Mouse (Mus musculus) embryonic fibroblast, embryonic 13.5 days (primary cell): ENCODE results near the gene Socs3. TPM values are rescaled to one million over a fixed set of nuclear protein-coding genes. Genes with fewer than 3 reads are reported as not detected.

Source experiments
- H3K27ac ChIP-seq: 2 replicates; pipeline ENCODE4 v1.5.1; 2012; ENCODE audit warnings: low read length, control low read depth, inconsistent platforms; ENCODE audit not compliant: insufficient read depth
- H3K4me1 ChIP-seq: 2 replicates; pipeline ENCODE4 v1.6.1; 2011; ENCODE audit warnings: low read length; ENCODE audit not compliant: control insufficient read depth, insufficient read depth
- H3K4me3 ChIP-seq: 2 replicates; pipeline ENCODE4 v1.5.1; 2011; ENCODE audit warnings: mild to moderate bottlenecking, control low read depth, low read length; ENCODE audit not compliant: insufficient read depth
- CTCF ChIP-seq: IDR thresholded peaks from 2 replicates; pipeline ENCODE4 v1.5.1; 2011; ENCODE audit warnings: mild to moderate bottlenecking, control low read depth, low read length, moderate library complexity, borderline replicate concordance; ENCODE audit not compliant: insufficient read depth
- POLR2A ChIP-seq: IDR thresholded peaks from 2 replicates; pipeline ENCODE4 v1.6.1; 2011; ENCODE audit warnings: low read depth, mild to moderate bottlenecking, control low read depth, low read length, moderate library complexity
- polyA plus RNA-seq: library from polyadenylated mRNA; stranded (reverse); fragments of >200 nt; gene quantifications from 2 replicates; pipeline ENCODE4 v1.2.4, GENCODE M21; 2011; ENCODE audit warnings: low read depth; ENCODE audit not compliant: missing spikeins, insufficient read length

Gene Socs3
- polyA plus RNA-seq, 1 experiment: 31.9 TPM

- H3K27ac ChIP-seq: no peak overlapping the region
- no peak for TF ChIP-seq POLR2A
- TF ChIP-seq CTCF: no peak
- H3K4me3 ChIP-seq: no peak overlapping the region
- H3K4me1 ChIP-seq: peaks cover 12% of the 10 kb centered on the region
These were observed 10.7 kb downstream of the Socs3 start for GRCm38 (mm10) chr11:117959166-117959565.

DNA sequence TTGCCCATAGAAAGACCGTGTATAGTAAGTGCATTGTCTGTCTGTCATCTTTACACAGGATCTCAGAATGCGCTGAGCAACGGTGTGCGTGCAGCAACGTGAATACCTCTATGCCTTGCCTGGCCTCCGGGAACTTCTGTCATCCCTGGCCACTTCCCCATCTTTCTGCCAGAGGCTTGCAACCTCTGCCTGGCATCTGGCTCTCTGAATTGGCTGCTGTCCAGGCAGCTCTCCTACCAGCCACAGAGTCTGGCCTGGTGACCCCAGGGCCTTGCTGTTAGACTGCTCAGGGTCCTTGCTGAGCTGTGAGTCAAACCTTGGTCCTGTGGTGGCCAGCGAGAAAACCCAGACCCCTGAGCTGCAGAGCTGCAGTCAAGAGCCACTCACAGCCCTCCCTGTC is 11.7 kb downstream of the Socs3 start:
- no peak for TF ChIP-seq POLR2A
- no peak for TF ChIP-seq CTCF
- Histone ChIP-seq H3K27ac (no peak overlapping the region), H3K4me1 (peaks cover 10% of the 10 kb centered on the region), H3K4me3 (no peak overlapping the region)

DNA sequence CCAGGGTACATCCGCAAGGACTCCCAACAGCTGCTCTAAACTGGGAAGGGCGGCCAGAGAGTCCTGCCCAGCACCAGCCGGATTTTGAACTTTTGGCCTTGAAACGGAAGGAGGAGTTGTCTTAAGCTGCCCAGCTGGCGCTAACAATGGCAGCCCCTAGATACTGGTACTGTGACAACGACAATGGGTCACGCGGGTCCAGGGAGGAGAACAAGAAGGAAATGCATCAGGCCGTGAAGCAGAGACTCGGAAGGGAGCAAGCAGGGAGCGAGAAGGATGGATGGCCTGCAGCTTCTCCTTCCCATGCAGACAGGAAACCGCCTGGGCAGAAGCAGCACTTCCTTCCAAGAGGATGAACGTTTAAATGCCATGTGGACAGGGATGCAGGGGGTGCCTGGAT is 14.2 kb downstream of the Socs3 start:
- TF ChIP-seq CTCF: no peak
- TF ChIP-seq POLR2A: no peak
- Histone ChIP-seq H3K4me3 (no peak overlapping the region), H3K27ac (no peak overlapping the region), H3K4me1 (peaks cover 4% of the 10 kb centered on the region; the same call in 1 of the 2 replicates)

GRCm38 (mm10) chr11:117954819-117955218 is 15.0 kb downstream of the Socs3 start:
- Histone ChIP-seq H3K4me1 (peaks cover 7% of the 10 kb centered on the region; the same call in 1 of the 2 replicates), H3K4me3 (no peak overlapping the region), H3K27ac (no peak overlapping the region)
- TF ChIP-seq POLR2A (no peak), CTCF (no peak)

GRCm38 (mm10) chr11:117954094-117954493 is 15.8 kb downstream of the Socs3 start:
- Histone ChIP-seq H3K4me3 (no peak overlapping the region), H3K27ac (no peak overlapping the region), H3K4me1 (peaks cover 7% of the 10 kb centered on the region; the same call in 1 of the 2 replicates)
- TF ChIP-seq CTCF: no peak
- TF ChIP-seq POLR2A: no peak

DNA sequence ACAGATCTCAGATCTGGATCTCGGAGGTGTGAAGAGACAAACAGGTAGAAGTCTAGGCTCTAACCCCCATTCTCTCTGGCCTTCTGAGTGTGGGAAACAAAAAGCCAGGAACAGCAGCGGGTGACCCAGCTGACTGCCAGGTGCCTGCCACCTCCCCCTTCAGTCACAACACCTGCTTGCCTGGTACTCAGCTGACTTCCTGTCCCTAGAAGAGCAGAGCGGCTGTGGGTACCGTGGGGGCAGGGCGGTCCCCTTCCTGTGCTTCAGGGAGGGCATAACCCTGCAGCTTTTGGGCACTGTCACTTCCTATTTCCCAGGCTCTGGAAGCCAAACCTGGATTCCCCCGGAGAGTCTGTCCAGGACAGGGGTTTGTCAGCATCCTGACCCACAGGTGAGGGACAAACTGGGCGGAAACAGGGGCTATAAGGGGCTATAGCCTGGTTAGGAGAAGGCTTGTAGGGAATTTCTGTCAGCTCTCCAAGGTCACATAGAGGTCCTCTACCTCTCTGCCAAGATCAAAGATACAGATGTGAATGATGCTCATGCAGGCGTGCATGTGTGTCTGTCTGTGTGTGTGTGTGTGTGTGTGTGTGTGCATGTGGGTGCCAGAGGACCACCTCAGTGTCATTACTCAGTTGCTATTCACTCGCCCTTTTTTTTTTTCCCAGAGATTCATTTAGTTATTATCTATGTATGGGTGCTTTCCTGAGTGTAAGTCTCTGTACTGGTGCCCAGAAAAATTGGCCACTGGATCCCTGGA is 17.5 kb downstream of the Socs3 start:
- TF ChIP-seq POLR2A: no peak
- no peak for TF ChIP-seq CTCF
- Histone ChIP-seq H3K27ac (no peak overlapping the region), H3K4me3 (no peak overlapping the region), H3K4me1 (peaks cover 7% of the 10 kb centered on the region; the same call in 1 of the 2 replicates)

DNA sequence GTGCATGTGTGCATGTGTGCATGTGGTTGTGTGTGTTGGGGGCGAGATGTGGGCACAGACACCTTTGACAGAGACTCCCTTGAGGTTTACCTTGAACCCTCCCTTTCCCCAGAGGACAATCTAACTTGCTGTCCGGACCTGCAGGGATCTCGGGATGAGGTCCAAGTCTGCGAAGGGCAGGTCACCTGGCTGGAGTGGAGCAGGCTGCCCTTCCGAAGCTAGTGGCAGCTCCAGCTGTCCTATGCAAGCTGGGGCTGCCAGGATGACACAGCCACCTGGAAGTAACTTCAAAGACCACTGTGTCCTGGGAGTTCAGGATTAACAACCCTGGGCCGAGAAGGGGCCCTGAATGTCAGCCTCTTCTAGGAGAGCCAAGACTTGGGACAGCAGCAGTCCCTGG is 18.5 kb downstream of the Socs3 start:
- Histone ChIP-seq H3K4me3 (no peak overlapping the region), H3K27ac (no peak overlapping the region), H3K4me1 (peaks cover 7% of the 10 kb centered on the region; the same call in 1 of the 2 replicates)
- TF ChIP-seq CTCF (no peak), POLR2A (no peak)

GRCm38 (mm10) chr11:117949392-117950091 is 20.3 kb downstream of the Socs3 start:
- H3K27ac ChIP-seq: peak overlapping the region; percentile 66
- peak overlapping the region; percentile 9; the same call in 1 of the 2 replicates for H3K4me3 ChIP-seq
- peaks cover 7% of the 10 kb centered on the region; the same call in 1 of the 2 replicates for H3K4me1 ChIP-seq
- TF ChIP-seq POLR2A: peak; percentile 44; the same call in 1 of the 2 replicates
- TF ChIP-seq CTCF: 0 out of 2 replicates have a peak, but pooled peaks have one; percentile 20

GRCm38 (mm10) chr11:117946996-117947419 is 22.8 kb downstream of the Socs3 start:
- H3K4me3 ChIP-seq: no peak overlapping the region
- TF ChIP-seq POLR2A (no peak), CTCF (no peak)
- no peak overlapping the region for H3K27ac ChIP-seq
- H3K4me1 ChIP-seq: peaks cover 7% of the 10 kb centered on the region; the same call in 1 of the 2 replicates

GRCm38 (mm10) chr11:117946195-117946979 is 23.5 kb downstream of the Socs3 start:
- H3K4me1 ChIP-seq: peaks cover 13% of the 10 kb centered on the region; the same call in 1 of the 2 replicates
- H3K27ac ChIP-seq: no peak overlapping the region
- no peak overlapping the region for H3K4me3 ChIP-seq
- TF ChIP-seq CTCF (no peak), POLR2A (no peak)
